Mouse (Mus musculus) monocyte, adult 2 months (primary cell): ENCODE data around the gene Hdac5.

Experiments
- DNase-seq, 2 experiments: peaks; one replicate each; pipeline ENCODE4 v3.0.0; 2022; ENCODE audit warnings: low spot score in 2 of 2, low read depth in 1 of 2

The Hdac5 gene

GRCm38 (mm10) chr11:102230006-102230741, at the start of gene Hdac5:
Hdac5 (minus strand) TSS chr11:102230166.
- peak; percentile 94 to 98 for DNase-seq

GRCm38 (mm10) chr11:102279595-102279994, 49.6 kb upstream of the Hdac5 start:
- no peak for DNase-seq

- no peak for DNase-seq
These were observed 47.8 kb upstream of the Hdac5 start for GRCm38 (mm10) chr11:102277754-102278153.

GRCm38 (mm10) chr11:102276411-102276915, 46.5 kb upstream of the Hdac5 start:
- no peak for DNase-seq

- DNase-seq = no peak
These were observed 38.7 kb upstream of the Hdac5 start, which contains the start of gene Asb16 for GRCm38 (mm10) chr11:102268520-102269244. Asb16 (plus strand) TSS chr11:102268743.

- no peak for DNase-seq
These were observed 37.5 kb upstream of the Hdac5 start for GRCm38 (mm10) chr11:102267480-102267879.

- DNase-seq = no peak
These were observed 36.8 kb upstream of the Hdac5 start for GRCm38 (mm10) chr11:102266631-102267355.

- no peak for DNase-seq
These were observed 35.9 kb upstream of the Hdac5 start for GRCm38 (mm10) chr11:102265816-102266215.

- no peak for DNase-seq
These were observed 33.2 kb upstream of the Hdac5 start for GRCm38 (mm10) chr11:102263211-102263610.

- no peak for DNase-seq
These were observed 28.6 kb upstream of the Hdac5 start for GRCm38 (mm10) chr11:102258521-102258920.

- DNase-seq = no peak
These were observed 28.1 kb upstream of the Hdac5 start for GRCm38 (mm10) chr11:102258095-102258494.

GRCm38 (mm10) chr11:102257514-102257913, 27.5 kb upstream of the Hdac5 start:
- no peak for DNase-seq

- no peak for DNase-seq
These were observed 19.6 kb upstream of the Hdac5 start for GRCm38 (mm10) chr11:102249351-102250090.

GRCm38 (mm10) chr11:102248630-102249230, 18.8 kb upstream of the Hdac5 start, which contains the start of gene BC030867:
BC030867 (plus strand) TSS chr11:102248882.
- DNase-seq = peak; percentile 71 to 86

GRCm38 (mm10) chr11:102246871-102247270, 16.9 kb upstream of the Hdac5 start:
- DNase-seq = no peak

- no peak for DNase-seq
These were observed 16.3 kb upstream of the Hdac5 start for GRCm38 (mm10) chr11:102246273-102246635.

GRCm38 (mm10) chr11:102245581-102246272, 15.8 kb upstream of the Hdac5 start:
- DNase-seq = no peak

GRCm38 (mm10) chr11:102244926-102245449, 15.0 kb upstream of the Hdac5 start:
- peak; percentile 70 for DNase-seq

- no peak for DNase-seq
These were observed 11.9 kb upstream of the Hdac5 start for GRCm38 (mm10) chr11:102241874-102242273.

GRCm38 (mm10) chr11:102241246-102241645, 11.3 kb upstream of the Hdac5 start:
- no peak for DNase-seq
